Mouse (Mus musculus) adrenal gland, postnatal 25 days (tissue): ENCODE results near the gene Thada. TPM values are rescaled to one million over a fixed set of nuclear protein-coding genes. Genes with fewer than 3 reads are reported as not detected.

Source experiments
- DNase-seq: peaks from one replicate; pipeline ENCODE4 v3.0.0; 2021; ENCODE audit warnings: mixed read lengths
- total RNA-seq: library from RNA; stranded (reverse); gene quantifications from 2 replicates; pipeline ENCODE4 v1.2.3, GENCODE M21; 2021

Gene Thada
- total RNA-seq, 1 experiment from 2014 or later = 24.1 TPM

GRCm38 (mm10) chr17:84158891-84159290 is 307.1 kb downstream of the Thada start:
- no peak for DNase-seq

GRCm38 (mm10) chr17:84158461-84158795 is 307.6 kb downstream of the Thada start:
- DNase-seq = no peak

- no peak for DNase-seq
These were observed 308.1 kb downstream of the Thada start for GRCm38 (mm10) chr17:84157743-84158460.

- no peak for DNase-seq
These were observed 309.0 kb downstream of the Thada start for GRCm38 (mm10) chr17:84156748-84157742.

GRCm38 (mm10) chr17:84156227-84156573 is 309.8 kb downstream of the Thada start:
- DNase-seq = no peak

- no peak for DNase-seq
These were observed 310.3 kb downstream of the Thada start for GRCm38 (mm10) chr17:84155516-84156226.

- no peak for DNase-seq
These were observed 311.0 kb downstream of the Thada start for GRCm38 (mm10) chr17:84155029-84155338.

- DNase-seq = no peak
These were observed 311.5 kb downstream of the Thada start for GRCm38 (mm10) chr17:84154302-84155028.

- no peak for DNase-seq
These were observed 312.8 kb downstream of the Thada start for GRCm38 (mm10) chr17:84152976-84153786.

- DNase-seq = peak; percentile 38
These were observed 313.6 kb downstream of the Thada start for GRCm38 (mm10) chr17:84152206-84152975.

GRCm38 (mm10) chr17:84151306-84151705 is 314.7 kb downstream of the Thada start:
- no peak for DNase-seq

GRCm38 (mm10) chr17:84150291-84150690 is 315.7 kb downstream of the Thada start:
- DNase-seq = no peak

GRCm38 (mm10) chr17:84149566-84149965 is 316.4 kb downstream of the Thada start:
- DNase-seq = no peak

- peak; percentile 79 for DNase-seq
These were observed 317.2 kb downstream of the Thada start for GRCm38 (mm10) chr17:84148499-84149484.

GRCm38 (mm10) chr17:84147183-84148108 is 318.6 kb downstream of the Thada start:
- DNase-seq = no peak

GRCm38 (mm10) chr17:84146458-84147182 is 319.4 kb downstream of the Thada start:
- DNase-seq = no peak

- DNase-seq = peak; percentile 23
These were observed 320.1 kb downstream of the Thada start for GRCm38 (mm10) chr17:84145826-84146287.
